Mouse (Mus musculus) heart, adult 2 months (tissue): ENCODE results near the gene Cttnbp2nl.

Experiments
- CTCF ChIP-seq: fragments of 200-600 bp; IDR thresholded peaks from 2 replicates; pipeline ENCODE4 v1.8.1; 2022; ENCODE audit warnings: antibody characterized with exemption, mild to moderate bottlenecking, moderate library complexity
- POLR2A ChIP-seq: fragments of 200-500 bp; IDR thresholded peaks from 2 replicates; pipeline ENCODE4 v1.6.1; 2011; ENCODE audit warnings: mild to moderate bottlenecking, low read depth, low read length, control low read depth; ENCODE audit not compliant: insufficient read depth

DNA sequence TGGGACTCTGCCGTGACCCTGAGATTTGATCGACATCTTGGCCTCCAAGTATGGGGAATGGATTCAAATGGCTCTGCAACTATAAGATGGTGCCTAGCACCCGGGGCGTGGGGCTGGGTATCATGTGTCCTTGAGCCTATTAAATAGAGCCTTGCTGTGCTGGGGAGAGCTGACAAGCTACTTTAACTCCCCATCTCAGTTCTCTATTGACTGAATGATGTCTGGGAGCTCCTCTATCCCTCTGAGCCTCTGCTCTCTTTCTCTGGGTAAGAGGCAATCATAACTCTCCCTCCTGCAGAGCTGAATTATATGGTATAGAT, 47.3 kb upstream of the Cttnbp2nl start:
- TF ChIP-seq CTCF (no peak), POLR2A (no peak)
